Mouse (Mus musculus) liver, embryonic 14.5 days (tissue): ENCODE measurements at regions not wholly inside any gene's neighbourhood (a gene's known extent, or its start where the extent isn't known, plus 50 kb on each side); places are given as distances from the start of the nearest gene placed in this dataset.

ENCODE experiments used
- CTCF ChIP-seq: IDR thresholded peaks from 2 replicates; pipeline ENCODE4 v1.5.1; 2016; ENCODE audit warnings: antibody characterized with exemption, low read depth, control low read depth
- EP300 ChIP-seq: IDR thresholded peaks from 2 replicates; pipeline ENCODE4 v1.6.1; 2016; ENCODE audit warnings: antibody characterized with exemption, low read depth

GRCm38 (mm10) chr9:112950056-112950455, 714.3 kb upstream of the Arpp21 start:
- TF ChIP-seq CTCF (no peak), EP300 (no peak)
